Mouse (Mus musculus) embryonic fibroblast, embryonic 13.5 days (primary cell): ENCODE results near the gene Tcf3.

Experiments
- CTCF ChIP-seq: IDR thresholded peaks from 2 replicates; pipeline ENCODE4 v1.5.1; 2011; ENCODE audit warnings: mild to moderate bottlenecking, control low read depth, low read length, moderate library complexity, borderline replicate concordance; ENCODE audit not compliant: insufficient read depth
- POLR2A ChIP-seq: IDR thresholded peaks from 2 replicates; pipeline ENCODE4 v1.6.1; 2011; ENCODE audit warnings: low read depth, mild to moderate bottlenecking, control low read depth, low read length, moderate library complexity

DNA sequence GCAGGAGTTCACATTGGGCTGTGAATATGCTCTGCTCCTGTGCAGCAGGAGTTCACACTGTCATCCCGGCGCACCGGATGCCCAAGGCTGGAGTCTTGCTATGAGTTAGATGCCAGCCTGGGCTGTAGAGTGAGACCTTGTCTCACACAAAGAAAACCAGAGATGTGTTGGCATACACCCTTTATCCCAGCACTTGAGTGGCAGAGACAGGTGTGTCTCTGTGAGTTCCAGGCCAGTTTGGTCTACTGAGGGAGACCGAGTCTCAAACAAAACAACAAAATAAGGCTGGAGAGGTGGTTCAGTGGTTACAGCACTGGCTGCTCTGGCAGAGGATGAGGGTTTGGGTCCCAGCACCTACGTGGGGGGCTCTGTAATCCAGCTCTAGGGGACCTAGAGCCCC, 45.1 kb upstream of the Tcf3 start:
- TF ChIP-seq CTCF (no peak), POLR2A (no peak)
